Mouse (Mus musculus) cerebral cortex, adult 2 months (tissue): ENCODE results near the gene Ptprm.

Experiments
- WGBS: fragments of 180-500 bp; shearing (Covaris S2); methylation state at CpG from one replicate; pipeline ENCODE4 v1.1.7; 2018; 5-methylcytosine and 5-hydroxymethylcytosine counted together

The Ptprm gene

DNA sequence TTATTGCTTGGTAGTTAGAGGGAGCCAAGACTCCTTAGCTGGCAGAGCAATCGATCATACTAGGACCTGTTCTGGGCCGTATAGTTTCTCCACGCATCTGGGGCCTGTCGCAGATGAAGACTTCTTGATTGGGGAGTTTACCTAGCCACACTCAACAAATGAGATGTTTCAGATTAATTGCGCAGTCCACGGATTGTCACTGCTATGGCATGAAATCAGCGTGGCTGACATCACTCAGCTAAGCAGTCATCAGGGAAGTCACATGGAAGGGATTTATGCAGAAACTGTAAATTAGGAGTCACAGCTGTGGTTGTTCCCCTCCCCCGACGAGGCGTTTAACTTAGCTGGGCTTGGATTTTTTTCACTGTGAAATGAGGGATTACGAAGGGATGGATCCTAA is 479.4 kb downstream of the Ptprm start:
- WGBS = 80% methylated on average over 11 of the region's 11 CpGs

DNA sequence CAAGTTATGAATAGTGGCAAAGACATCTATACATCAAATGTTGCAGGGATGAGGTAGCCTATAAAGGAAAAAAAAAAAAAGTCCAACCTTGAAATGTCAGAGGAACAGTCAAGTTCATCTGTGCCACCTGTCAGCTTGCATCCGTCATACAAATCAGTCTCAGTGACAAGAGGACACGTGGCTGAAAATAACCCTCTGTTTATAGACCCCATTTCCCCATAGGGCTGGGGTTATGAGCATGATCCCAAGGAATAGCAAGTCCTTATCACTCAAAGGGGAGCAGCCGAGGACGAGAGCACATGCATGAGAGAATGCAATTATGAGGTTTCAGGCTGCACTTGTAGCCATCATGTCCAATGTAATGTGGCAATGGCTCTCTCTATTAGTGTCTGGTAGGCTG is 482.9 kb downstream of the Ptprm start:
- WGBS = 98% methylated on average over 4 of the region's 4 CpGs

DNA sequence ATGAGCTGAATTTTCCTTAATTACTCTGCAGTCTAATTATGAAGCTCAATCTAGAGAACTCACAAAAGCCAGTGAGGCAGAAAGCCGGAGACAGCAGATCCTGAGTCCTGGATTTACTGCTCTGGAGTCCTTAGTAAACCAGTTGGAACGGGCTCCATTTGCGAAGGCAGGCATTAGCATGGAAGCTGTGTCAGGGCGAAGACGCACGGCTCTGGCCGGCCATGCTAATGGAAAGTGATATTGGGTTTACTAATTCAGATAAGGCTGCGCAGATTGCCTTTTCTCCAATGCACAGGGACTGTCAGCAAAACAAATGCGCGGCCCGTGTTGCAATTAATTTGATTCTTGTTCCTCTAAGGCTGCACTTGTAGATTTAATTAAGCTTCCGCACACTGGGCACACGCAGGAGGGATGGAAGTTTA is 484.7 kb downstream of the Ptprm start:
- WGBS = 55% methylated on average over 13 of the region's 13 CpGs

DNA sequence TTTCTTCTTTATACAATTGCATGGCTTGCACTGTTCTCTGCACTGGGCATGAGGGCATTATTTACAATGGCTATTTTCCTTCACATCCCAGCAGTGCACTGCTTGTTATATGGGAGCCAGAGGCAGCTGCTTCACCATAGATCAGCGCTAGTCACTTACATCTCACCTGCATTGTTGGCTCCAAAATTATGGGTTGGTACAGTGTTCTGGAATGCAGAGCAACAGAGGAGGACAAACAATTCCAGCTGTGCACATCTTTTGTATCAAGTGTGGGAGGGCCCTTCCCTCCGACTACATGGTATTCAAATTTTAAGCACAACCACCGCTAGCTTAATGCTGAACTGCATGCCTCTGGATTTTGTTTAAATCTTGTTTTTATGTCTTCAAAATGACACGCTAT is 489.8 kb downstream of the Ptprm start:
- WGBS = 85% methylated on average over 4 of the region's 4 CpGs

DNA sequence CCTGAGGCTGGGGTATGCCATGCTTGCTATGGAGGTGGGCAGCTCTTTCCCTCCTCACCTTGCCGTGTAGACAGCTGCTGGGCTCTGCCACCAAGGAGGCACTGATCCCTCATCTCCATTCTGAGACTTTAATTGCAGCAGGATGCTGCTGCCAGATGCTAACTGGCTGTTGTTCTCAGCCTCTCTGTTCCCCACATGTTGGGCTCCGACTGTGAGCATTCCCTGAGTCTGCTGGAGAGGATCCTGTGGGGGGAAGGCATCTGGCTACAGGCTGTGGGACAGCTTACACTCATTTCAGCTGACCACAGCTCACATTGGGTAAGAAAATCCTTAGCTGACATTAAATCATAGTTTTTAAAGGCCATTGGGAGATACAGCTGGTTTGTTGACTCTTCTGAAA is 492.7 kb downstream of the Ptprm start:
- WGBS = 68% methylated on average over 2 of the region's 2 CpGs

DNA sequence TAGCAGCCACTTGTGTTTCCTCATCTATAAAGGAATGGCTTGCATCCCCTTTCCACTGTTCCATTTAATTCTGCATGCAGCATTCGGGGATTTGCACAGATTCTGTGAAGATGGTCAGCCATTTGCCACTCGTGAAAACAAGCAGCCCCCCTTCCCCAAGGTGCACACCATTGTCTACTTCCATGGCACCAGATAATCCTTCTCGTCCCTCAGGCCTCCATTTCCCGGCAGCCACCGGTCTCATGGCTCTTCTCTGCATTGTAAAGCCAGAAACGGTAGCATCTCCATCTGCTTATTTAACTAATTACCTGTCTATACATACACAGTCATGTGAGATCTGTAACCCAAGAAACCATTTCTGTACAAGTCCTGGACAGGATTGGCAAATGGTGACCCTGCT is 501.8 kb downstream of the Ptprm start:
- 89% methylated on average over 6 of the region's 6 CpGs for WGBS

DNA sequence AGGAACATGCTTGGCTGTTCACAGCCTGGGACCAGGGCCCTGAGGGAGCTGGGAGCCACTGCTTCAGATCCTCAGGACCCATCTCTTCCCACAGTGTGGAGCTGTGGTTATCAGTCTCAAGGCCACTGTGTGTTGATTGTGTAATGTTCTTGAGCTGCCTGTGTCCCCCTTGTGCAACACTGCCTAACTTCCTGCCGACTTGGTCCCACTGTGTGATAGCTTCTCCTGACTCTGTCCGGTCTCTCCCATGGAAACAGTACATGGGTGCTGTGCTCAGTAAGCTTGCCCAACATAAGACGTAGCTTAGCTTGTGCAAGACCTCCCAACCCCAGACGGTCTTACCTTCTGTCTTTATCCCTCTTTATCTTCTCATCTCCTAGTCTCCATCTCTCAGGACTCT is 507.2 kb downstream of the Ptprm start:
- WGBS = 98% methylated on average over 4 of the region's 4 CpGs

DNA sequence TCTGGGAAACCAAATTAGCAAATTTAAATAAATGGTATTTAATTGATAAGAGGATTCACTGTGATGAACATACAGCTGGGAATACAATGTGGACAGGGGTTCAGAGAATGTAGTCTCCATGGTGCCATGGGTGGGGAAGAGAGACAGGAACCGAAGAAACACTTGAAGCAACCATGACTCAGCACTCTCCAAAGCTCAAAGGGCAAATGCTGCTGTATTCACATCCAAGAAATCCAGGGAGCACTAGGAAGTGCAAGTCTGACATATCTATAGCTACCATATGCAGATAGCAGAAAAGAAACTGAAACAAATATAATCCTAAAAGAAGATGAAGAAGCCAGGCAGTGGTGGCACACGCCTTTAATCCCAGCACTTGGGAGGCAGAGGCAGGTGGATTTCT is 531.9 kb downstream of the Ptprm start:
- 83% methylated on average over 2 of the region's 2 CpGs for WGBS

DNA sequence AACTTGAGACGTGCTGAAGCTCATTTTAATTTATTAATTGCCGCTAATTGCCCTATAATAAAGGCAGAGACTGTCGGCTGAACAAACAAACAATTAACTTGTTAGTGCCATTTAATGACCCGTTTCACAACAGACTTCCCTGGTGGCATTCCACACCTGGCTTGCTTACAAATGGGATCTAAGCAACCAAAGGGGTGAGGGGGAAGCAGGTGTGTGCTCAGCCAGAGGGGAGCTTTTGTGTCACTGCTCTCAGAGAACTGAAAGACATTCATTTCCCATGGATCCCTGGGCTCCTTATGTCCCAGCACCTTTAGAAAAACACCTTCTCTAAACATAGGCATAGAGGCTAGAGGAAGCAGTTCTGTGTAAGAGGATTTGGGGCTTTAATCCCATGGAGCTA is 536.9 kb downstream of the Ptprm start:
- 67% methylated on average over 4 of the region's 4 CpGs for WGBS

DNA sequence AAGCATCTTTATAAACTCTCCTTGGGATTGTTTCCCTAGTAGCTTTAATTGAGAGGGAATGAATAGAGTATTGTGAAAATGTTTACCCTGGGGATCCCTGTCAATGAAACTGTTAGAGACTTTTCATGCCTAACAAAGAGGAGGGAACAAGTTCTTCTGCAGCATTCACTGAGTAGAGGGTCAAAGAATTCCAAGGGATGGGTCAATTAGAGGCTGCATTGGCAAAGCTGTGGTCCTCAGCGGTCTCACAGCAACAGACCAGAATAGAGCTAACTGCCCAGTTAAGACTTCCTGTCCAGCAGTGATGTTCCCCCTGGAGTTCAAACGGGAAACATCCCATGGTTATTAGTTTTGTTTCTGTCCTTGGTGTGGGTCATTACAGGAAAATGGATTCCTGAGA is 538.3 kb downstream of the Ptprm start:
- WGBS = 47% methylated on average over 2 of the region's 2 CpGs

DNA sequence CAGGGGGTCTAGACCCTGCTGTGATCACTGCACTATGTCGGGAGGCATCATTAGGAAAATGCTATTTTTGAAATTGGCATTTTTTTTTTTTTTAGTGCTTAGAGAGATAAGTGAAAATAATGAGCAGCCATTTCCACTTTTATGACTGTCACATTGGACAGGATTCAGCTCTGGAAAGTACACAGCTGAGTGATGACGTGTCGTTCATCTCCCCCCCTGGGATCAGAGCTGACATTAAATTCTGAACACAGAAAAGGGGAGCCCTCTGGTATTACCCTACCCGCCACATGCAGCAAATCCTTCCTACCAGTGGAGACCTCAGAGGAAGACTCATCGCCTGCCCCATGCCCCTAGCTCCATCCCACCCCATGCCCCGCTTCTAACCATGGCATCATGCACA is 540.5 kb downstream of the Ptprm start:
- WGBS = 88% methylated on average over 6 of the region's 6 CpGs

DNA sequence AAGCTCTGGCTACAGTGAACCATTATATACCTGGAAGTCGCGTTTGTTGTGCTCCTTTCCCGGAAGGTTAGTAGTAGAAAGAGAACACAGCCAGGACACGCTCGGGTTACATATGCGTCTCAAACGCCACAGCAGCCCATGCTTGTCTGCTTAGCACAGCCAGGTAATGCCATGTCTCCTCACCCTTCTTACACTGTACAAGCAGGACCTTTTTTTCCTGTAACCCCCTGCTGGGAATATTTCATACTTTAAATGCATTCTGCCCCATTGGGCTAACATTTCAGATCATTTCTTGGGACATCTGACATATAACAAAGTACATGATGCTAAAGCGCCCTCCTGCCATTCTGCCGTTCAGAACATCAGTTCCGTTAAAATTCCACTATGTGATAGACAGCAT is 540.9 kb downstream of the Ptprm start:
- 92% methylated on average over 10 of the region's 10 CpGs for WGBS

DNA sequence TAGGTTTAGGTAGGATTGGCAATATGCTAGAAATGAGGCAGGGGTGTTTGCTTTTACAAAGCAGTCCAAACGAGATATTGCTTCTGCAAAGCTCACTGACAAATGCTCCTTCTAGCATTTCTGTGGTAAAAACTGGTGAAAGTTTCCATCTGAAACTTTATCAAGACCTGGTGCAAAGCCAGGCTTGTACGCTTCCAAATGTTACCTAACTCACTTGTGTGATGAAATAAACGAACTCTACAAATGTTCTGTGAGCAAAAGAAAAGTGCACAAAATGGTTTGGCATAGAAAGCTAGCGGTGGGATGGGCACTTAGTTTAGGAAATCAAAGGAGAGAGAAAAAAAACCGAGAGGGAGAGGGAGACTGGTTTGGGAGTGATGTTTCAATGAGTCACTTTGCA is 544.5 kb downstream of the Ptprm start:
- WGBS = 73% methylated on average over 5 of the region's 5 CpGs

DNA sequence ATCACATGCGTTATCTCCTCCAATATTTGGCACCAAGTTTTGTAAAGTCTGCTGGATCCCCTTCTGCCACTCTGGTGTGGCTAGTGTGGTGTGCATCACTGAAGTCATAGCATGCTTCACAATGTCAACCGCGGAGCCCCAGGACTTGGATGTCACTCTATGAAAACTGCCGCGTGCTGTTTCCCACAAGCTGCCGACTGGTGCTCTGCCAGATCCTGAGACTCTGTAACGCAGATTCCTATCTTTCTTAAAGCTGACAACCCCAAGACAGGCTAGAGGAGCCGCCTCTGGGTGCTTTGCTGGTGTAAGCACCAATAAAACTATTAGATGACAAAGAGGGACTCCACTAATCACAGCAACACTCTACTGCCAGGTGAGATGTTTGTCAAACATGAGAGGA is 546.1 kb downstream of the Ptprm start:
- WGBS = 68% methylated on average over 8 of the region's 8 CpGs

DNA sequence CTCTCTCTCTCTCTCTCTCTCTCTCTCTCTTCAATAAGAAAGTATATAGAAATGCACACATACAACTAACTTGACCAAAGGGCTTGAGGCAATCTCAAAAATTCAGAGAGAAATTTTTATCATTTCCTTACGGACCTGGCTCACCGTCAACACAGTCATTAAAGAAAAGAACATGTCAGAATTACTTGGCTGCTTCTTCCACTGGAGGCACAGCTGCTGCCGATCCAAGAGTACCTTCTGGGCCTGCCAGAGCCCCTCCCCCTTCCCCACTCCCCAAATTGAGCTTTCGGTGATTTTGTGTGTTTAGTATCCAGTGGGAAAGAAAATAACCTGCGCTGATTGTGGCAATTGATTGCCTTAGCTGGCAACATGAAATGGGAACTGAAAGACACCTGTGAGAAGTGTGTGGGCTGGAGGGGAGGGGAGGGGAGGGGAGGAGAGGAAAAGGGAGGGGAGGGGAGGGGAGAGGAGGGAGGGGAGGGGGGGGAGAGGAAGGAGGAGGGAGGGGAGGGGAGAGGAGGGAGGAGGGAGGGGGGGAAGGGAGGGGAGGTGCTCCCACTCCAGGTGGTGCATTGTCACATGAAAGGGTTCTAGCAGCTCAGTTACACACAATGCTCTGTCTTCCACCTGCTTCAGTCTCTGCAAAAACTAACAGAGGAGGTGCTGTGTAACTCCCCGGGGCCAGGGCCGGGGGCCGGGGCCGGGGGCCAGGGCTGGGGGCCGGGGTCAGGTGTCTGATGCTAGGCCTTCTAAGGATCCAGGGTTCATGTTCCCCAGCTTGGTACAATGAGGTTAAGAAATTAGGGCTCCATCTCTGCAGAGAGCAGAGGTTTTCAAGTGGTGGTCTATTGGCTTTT is 552.2 kb downstream of the Ptprm start:
- WGBS = 45% methylated on average over 10 of the region's 10 CpGs

DNA sequence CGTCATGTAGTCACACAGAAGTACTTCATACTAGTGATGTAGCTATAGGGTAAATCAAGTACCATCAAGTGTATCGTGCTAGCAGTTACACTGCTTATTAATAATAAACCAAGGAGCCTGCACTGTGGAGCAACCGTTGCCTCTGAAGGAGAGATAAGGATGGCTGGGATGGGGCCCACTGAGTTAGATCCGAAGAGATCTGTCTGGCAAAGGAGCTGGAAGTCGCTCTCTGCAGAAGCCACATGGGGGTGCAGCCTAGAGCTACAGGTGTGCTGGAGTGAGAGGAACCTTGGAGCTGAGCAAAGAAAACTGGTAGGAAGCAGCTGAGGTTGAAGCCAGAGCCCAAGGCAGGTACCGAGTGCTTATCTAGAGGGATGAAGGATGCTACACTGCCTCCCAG is 554.0 kb downstream of the Ptprm start:
- WGBS = 94% methylated on average over 6 of the region's 6 CpGs

DNA sequence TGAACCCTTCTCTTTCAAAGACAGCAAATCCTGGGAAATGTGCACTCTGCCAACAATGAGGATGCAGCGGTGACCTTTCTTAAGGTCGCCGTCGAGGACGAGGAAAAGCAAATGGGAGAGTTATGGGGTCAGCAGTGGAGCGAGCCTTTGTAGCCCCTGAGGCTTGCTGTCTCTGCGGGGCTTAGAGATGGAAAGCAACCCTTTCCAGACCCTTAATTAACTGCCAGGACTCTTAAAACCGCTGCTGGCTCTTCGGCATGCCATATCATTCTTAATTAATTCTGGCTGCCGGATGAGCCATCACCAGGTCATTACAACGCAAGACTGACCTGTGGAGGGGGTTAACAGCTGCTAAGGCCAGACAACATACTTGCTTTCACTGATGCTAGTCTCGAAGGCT is 568.1 kb downstream of the Ptprm start:
- WGBS = 74% methylated on average over 12 of the region's 12 CpGs

DNA sequence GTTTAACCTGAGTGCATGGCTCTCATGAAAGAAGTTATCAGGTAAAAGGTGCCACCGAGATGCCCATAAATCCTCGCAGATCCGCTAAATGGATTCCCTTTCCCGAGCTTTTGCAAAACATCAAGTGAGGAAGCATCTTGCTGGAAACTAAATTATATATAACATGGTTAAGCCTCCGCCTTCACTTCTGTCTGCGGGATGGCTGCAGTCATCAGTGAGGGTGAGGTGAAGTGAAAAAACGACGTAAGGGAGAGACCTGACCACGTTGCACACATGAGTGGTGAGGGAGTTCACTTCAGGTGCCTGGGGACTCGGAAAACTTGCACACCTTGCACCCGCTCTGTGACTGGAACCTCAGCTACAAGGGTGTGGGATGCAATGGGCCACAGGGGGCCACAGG is 568.7 kb downstream of the Ptprm start:
- WGBS = 92% methylated on average over 11 of the region's 11 CpGs

DNA sequence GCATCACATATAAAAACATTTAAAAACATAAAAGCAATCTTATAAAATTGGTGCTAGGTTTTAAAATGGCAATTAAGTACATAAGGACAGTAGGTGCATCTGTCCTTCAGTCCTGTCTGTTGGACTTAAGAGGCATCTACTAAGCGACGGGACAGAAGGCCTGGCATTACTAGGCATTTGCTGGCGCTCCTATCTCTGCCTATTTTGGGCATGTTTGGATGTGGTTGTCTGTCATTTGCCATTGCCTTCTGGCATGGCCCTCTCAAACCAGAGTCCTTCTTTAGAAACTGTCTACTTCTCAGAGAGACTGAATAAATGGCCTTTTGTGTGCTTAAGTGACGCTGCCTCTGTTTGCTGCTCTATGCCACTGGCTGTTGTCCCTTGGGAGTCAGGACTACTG is 570.7 kb downstream of the Ptprm start:
- WGBS = 70% methylated on average over 4 of the region's 4 CpGs

DNA sequence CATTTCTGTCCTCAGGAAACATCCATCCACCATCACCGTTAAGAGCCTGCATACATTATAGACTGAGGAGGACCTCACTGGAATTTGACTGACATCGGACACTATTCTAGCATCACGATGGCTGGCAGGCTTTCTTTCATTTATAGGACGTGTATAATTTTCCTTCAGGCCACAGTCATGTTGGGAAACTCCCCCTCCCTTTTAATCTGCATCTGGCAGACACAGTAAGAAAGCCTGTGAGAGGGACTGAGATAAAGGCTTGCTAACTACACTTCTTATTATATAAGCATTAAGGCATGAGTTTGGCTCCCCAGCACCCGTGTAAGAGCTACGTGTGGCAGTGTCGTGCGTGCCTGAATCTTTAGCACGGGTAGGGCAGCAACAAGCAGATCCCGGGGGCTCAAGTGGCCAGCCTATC is 571.2 kb downstream of the Ptprm start:
- WGBS = 63% methylated on average over 10 of the region's 10 CpGs

DNA sequence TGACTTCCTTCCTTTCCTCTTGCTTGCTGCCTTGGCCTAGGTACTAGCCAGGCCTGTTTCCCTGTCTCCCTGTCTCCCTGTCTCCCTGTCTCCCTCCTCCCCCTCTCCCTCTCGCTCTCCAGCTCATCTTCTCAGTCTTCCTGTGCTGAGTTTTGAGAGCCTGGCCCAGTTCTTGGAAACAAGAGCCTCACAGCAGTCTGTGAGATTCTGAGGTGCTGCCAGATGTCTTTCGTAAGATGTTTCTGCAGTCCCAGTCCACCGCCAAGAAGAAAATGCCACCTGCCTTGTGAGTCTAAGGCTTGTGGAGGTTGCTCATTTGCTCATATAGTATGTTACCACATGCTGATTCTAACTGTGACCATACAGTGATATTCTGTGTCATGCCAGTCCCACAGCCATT is 572.3 kb downstream of the Ptprm start:
- WGBS = 54% methylated on average over 3 of the region's 3 CpGs

DNA sequence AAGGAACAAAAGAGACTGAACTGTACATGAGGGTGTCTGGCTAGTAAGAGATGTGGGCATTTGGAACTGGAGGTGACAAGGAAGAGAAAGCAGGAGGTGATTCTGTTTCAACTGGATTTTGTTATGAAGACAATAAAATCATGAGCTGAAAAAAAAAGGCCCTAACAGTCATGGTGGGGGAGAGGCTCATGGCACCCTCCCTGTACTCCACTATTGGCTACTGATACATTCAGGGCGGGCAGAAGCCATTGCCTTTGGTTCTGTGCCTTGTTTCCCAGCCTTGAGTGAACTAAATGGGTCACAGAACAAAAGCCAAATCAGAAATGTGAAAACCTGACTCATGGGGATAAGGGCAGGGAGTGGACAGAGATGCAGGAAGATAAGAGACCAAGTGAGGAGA is 575.2 kb downstream of the Ptprm start:
- 83% methylated on average over 1 of the region's 1 CpGs for WGBS

DNA sequence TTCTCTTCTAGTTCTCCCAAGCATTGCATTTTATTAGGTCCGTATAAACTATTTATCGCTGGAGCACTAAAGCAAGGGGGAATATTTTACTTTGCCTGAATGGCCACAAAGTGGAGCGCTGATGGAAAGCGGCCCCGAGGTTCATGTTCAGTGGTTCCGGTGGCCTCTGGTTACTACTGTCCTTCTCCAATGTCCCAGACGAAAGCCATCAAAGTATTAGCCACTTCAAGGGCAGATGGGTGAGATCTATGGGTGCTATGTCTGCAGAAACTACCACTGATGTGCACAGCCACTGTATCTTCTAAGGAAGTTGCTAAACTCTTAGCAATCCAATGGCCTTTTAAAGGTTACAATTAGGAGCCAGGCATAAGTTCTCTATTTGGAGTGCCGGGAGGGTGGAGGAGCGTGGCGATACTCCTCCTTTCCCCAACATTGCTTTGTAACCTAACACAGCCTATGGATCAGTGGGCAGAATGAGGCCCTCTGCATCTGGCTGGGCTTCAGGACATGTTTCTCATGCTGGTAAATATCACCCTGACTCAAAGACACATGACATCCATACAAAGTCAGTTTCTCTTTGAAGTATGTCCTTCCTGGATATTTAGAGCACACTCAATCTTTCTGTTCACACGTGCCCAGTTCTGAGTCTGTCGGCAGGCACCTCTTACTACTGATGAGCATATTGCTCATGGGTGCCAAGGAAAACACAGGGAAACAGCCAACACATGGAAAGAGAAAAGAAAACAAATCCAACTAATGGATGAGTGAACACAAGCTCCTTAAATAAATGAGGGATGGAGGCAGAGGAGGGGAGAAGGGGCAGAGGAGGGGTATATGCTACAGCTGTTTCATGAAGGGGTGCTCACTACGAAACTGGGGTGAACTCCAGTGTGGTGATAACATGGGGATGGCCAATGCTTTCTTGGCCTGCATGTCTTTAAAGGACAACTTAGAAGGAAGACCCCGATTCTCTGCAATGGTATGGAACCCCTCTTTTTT is 584.6 kb downstream of the Ptprm start:
- WGBS = 90% methylated on average over 14 of the region's 14 CpGs
